In the genomic region with DNA sequence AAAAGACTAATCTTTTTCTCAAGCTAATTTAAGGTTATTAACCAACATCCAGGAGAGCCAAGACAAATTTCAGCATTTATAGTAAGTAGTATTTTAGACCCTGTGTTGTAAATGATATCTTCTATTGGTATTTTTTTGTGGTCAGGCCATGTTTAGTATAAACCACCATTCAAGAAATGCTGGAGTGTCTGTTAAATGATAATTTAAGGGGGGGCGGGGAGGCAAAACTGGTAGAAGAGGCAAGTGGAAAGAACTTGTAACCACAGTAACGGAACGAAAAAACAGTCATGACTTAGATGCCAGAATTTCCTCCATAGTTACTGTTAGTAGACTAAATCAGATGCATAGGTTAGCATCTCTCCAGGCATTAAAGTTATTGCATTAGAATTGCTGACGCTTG, we compare ENCODE assay signal across 27 mouse cellular contexts.
"Had no signal": no experiment of that assay in that cellular context is flagged by ENCODE, and none has a peak within 500 bp of the region (broad histone marks: within the 10 kb centered on the region; RNA-seq: fewer than 3 reads in every experiment).

No protein-coding gene starts in this region.

- H3K36me3 ChIP-seq: heart, embryonic 13.5 days; heart, embryonic 15.5 days; hindbrain, embryonic 13.5 days; hindbrain, embryonic 15.5 days; kidney, embryonic 15.5 days; limb, embryonic 13.5 days; limb, embryonic 15.5 days; liver, embryonic 12.5 days had no signal

- DNase-seq: gastrocnemius, postnatal 14 days; gastrocnemius, postnatal 36 days; heart, adult 11 months; heart, adult 2 months; heart, postnatal 14 days; heart, postnatal 36 days; kidney, adult 11 months; kidney, adult 2 months; kidney, adult 9 months; kidney, postnatal 14 days; kidney, postnatal 36 days; layer of hippocampus, adult 9-11 months; layer of hippocampus, postnatal 36 days; left cerebral cortex, postnatal 4 days had no signal

- H3K4me1 ChIP-seq: hindbrain, embryonic 13.5 days; hindbrain, embryonic 15.5 days; kidney, embryonic 15.5 days; limb, embryonic 13.5 days; limb, embryonic 15.5 days; liver, embryonic 12.5 days had no signal

- H3K27ac ChIP-seq: heart, adult 2 months; heart, embryonic 13.5 days; heart, embryonic 15.5 days; hindbrain, embryonic 13.5 days; hindbrain, embryonic 15.5 days; hindbrain, postnatal 0 days; kidney, embryonic 15.5 days; kidney, postnatal 0 days; limb, embryonic 13.5 days; limb, embryonic 15.5 days; liver, embryonic 12.5 days; liver, embryonic 14.5 days had no signal

- ATAC-seq: hindbrain, postnatal 0 days; intestine, embryonic 16.5 days; liver, embryonic 12.5 days had no signal

- H3K9ac ChIP-seq: heart, embryonic 13.5 days; heart, embryonic 15.5 days; hindbrain, embryonic 13.5 days; hindbrain, embryonic 15.5 days; kidney, embryonic 15.5 days; limb, embryonic 13.5 days; limb, embryonic 15.5 days; liver, embryonic 12.5 days; liver, embryonic 14.5 days had no signal

- H3K27me3 ChIP-seq: heart, embryonic 13.5 days; heart, embryonic 15.5 days; hindbrain, embryonic 13.5 days; hindbrain, embryonic 15.5 days; kidney, embryonic 15.5 days; limb, embryonic 13.5 days; limb, embryonic 15.5 days; liver, embryonic 12.5 days had no signal

- H3K9me3 ChIP-seq: heart, embryonic 13.5 days; heart, embryonic 15.5 days; hindbrain, embryonic 13.5 days; hindbrain, embryonic 15.5 days; kidney, embryonic 15.5 days; limb, embryonic 13.5 days; limb, embryonic 15.5 days; liver, embryonic 12.5 days had no signal

- H3K4me2 ChIP-seq: heart, embryonic 11.5 days; heart, embryonic 13.5 days; heart, embryonic 15.5 days; hindbrain, embryonic 13.5 days; hindbrain, embryonic 15.5 days; kidney, embryonic 15.5 days; limb, embryonic 13.5 days; limb, embryonic 15.5 days; liver, embryonic 12.5 days had no signal

- H3K4me3 ChIP-seq: heart, adult 2 months; heart, embryonic 13.5 days; heart, embryonic 15.5 days; hindbrain, embryonic 13.5 days; hindbrain, embryonic 15.5 days; kidney, embryonic 15.5 days; limb, embryonic 13.5 days; limb, embryonic 15.5 days; liver, embryonic 12.5 days had no signal
